Mouse (Mus musculus) leukemia stem cell, adult 10-12 weeks (primary cell): ENCODE measurements around the gene Cxcr2. TPM values are rescaled to one million over a fixed set of nuclear protein-coding genes. Genes with fewer than 3 reads are reported as not detected.

Experiments used
- polyA plus RNA-seq: library from polyadenylated mRNA; stranded (reverse); fragments of >175 nt; gene quantifications from 2 replicates; pipeline ENCODE4 v1.2.3, GENCODE M21; 2012; ENCODE audit warnings: low replicate concordance

Cxcr2 gene
- 0.41 and 0.65 TPM in 2 replicates for polyA plus RNA-seq

DNA sequence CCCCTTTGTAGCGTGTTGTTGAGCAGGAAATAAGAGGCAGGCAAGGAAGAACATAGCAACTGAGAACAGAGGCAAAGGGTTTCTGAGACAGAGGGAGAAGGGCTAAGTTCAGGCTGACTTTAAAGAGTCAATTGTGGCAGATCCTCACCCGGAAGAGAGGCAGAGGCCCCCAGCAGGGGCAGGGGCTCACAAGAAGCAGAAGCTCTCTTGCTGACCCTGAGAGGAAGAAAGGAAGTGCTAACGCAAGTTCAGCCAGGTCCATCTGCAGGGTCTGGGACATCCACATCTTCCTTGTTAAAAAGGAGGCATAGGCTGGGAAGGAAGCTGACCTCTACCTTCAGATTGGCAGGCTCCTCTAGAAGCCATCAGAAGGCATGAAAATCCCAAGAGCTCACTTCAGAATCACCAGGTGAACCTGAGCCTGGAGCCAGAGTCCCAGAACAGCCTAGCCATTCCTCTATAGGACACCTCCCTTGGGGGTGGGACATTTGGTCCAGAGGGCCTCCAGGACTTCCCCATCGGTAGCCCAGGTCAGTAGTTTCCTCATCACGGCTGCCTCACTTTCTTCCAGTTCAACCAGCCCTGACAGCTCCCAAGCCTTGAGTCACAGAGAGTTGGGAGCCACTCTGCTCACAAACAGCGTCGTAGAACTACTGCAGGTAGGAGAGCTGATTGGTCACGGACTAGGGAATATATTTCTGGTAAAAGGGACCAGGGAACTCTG lies at the start of gene Cxcr2:
Gene Cxcr2 (plus strand): TSS at position 529 of the 724 bp plus-strand sequence.

DNA sequence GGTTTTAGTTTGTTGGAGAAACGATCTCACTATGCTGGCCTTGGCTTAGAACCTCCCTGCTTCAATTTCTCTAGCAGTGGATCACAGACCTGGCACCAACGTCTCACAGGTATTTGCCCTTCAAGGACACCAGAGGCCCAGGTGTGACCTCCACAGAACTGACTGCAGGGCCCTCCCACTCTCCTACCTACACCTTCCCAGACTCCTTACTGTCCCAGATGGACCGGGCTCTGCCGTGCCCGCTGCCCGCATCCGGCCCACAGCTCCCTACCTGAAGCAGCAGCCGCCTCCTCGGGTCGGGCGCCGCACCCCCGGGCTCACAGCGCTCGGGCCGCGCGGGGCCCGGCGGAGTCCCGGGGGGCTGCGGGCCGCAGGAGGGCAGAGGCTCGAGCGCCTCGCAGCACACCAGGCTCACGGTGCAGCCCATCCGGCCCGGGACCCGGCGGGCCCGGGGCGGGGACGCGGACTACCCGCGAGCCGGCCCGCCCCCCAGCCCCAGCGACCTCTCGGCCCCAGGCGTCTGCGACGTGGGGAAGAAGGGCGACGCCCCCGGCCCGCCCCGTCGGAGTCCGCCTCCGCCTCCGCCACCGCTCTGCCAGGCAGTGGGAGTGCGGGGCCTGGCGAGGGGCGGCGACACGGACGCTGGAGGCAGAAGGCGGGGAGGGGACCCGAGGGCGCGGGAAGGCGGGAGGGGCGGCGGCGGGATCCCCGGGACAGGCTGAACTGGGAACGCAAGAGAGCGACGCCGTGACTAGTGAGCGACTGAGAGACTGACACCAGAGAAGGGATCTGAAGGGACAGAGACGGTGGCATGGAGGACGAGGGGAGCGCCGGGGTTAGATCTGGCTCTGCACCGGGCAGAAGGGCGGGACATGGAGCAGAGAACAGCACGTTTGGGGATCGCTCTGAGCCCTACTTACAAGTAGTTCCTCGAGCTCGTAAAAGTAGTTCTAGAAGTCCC lies 29.5 kb upstream of the Cxcr2 start, which contains the start of gene Tns1:
Gene Tns1 (minus strand): TSS at position 429 of the 961 bp plus-strand sequence.

DNA sequence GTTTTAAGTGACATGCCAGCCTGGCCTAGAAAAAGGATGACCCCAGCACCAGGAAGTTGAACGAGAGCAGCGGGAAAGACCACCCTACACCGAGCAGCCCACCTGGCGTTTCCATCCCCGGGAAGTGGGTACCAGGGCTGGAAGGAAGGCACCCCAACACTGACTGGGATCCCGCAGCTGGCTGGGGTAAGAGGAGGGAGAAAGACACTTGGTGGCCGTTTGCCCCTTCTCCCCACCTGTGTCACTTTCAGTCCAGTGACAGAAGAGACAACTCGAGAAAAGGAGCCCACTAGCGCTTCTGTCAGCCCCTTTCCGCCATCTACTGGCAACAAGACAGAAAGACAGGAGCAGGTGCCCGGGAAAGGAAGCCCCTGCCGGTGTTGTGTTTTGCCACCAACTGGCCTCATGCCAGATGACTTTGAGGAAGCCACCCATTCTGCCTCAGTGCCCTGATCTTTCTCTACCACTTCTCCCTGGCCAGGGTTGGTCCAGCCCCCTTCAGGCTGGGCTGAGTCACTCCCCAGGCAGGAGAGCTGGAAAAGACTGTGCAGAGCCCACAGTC lies 28.7 kb upstream of the Cxcr2 start, which contains the start of gene Rufy4:
Gene Rufy4 (plus strand): TSS at position 551 of the 562 bp plus-strand sequence.

DNA sequence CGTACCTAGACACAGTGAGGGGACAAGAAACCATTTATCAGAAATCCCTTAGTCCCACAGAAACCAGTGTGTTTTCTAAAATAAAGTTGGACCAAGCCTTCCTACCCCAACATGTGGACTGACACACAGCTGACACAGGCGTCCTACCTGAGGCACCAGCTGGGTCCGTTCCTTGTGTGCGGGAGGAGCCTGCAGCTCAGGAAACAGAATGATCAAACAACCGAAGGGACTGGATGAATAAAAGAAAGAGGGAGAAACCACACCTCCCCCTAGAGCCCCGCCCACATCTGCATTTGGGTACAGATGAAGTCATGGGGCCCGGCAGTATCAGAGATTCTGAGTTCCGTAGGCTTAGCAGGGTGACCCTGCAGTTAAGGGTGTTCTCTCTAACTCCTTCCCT lies 40.7 kb downstream of the Cxcr2 start, which contains the start of gene Cxcr1:
Gene Cxcr1 (minus strand): TSS at position 187 of the 400 bp plus-strand sequence.

Other genes with a start within 250 kb of the Cxcr2 start
- 43.8 and 60.2 TPM in 2 replicates for gene Tns1, start 29.5 kb upstream of the Cxcr2 start, polyA plus RNA-seq
- gene Rufy4, start 28.4 kb upstream of the Cxcr2 start, polyA plus RNA-seq, result not detected in 2 replicates
- gene Cxcr1, start 40.6 kb downstream of the Cxcr2 start, polyA plus RNA-seq, result not detected in 2 replicates
- 420 and 983 TPM in 2 replicates for gene Arpc2, start 82.1 kb downstream of the Cxcr2 start, polyA plus RNA-seq
- not detected in 2 replicates for gene Gpbar1, start 124.6 kb downstream of the Cxcr2 start, polyA plus RNA-seq
- 128 and 183 TPM in 2 replicates for gene Aamp, start 130.7 kb downstream of the Cxcr2 start, polyA plus RNA-seq
- gene Pnkd, start 130.9 kb downstream of the Cxcr2 start, polyA plus RNA-seq, result 42.6 and 93.9 TPM in 2 replicates
- 140 and 267 TPM in 2 replicates for gene Tmbim1, start 151.6 kb downstream of the Cxcr2 start, polyA plus RNA-seq
- 0.09 TPM in 1 of 2 replicates, not detected in the other for gene Catip, start 208.1 kb downstream of the Cxcr2 start, polyA plus RNA-seq
- 46.8 and 89.8 TPM in 2 replicates for gene Slc11a1, start 221.2 kb downstream of the Cxcr2 start, polyA plus RNA-seq
- gene Ctdsp1, start 237.5 kb downstream of the Cxcr2 start, polyA plus RNA-seq, result 209 and 292 TPM in 2 replicates